Comparison of ENCODE assay signal across 13 mouse cellular contexts in genomic region chrX:135936452-135936851, GRCm38 (mm10).
"Had no signal": no experiment of that assay in that cellular context is flagged by ENCODE, and none has a peak within 500 bp of the region (broad histone marks: within the 10 kb centered on the region; RNA-seq: fewer than 3 reads in every experiment).

No protein-coding gene starts in this region.

- H3K27ac ChIP-seq: limb, embryonic 12.5 days; liver, embryonic 13.5 days; neural tube, embryonic 13.5 days had no signal

- H3K9me3 ChIP-seq: limb, embryonic 12.5 days; liver, embryonic 13.5 days; neural tube, embryonic 13.5 days had no signal

- H3K4me1 ChIP-seq: limb, embryonic 12.5 days; liver, embryonic 13.5 days; neural tube, embryonic 13.5 days had no signal

- H3K4me3 ChIP-seq: limb, embryonic 12.5 days; liver, embryonic 13.5 days; neural tube, embryonic 13.5 days had no signal

- H3K9ac ChIP-seq: limb, embryonic 12.5 days; liver, embryonic 13.5 days; liver, postnatal 0 days; neural tube, embryonic 13.5 days had no signal

- ATAC-seq: liver, postnatal 0 days had no signal

- H3K4me2 ChIP-seq: limb, embryonic 12.5 days; liver, embryonic 13.5 days; neural tube, embryonic 13.5 days had no signal

- DNase-seq: kidney, adult 18-20 months; kidney, postnatal 10 days; kidney, postnatal 4 days; liver; liver, embryonic 13.5 days; liver, postnatal 0 days; lung, postnatal 36 days; retina, postnatal 1 day; right cerebral cortex, postnatal 4 days; spleen, adult 18-20 months; thymus, postnatal 36 days had no signal

- H3K36me3 ChIP-seq: liver, embryonic 13.5 days had no signal

- H3K27me3 ChIP-seq: liver, embryonic 13.5 days; neural tube, embryonic 13.5 days had no signal
